Mouse (Mus musculus): ENCODE data around the gene Tor3a.

- TF ChIP-seq CTCF (IDR thresholded peaks at IDR 0.05; ENCODE audit: low read depth, low read length) (no peak), POLR2A (IDR thresholded peaks at IDR 0.05; ENCODE audit: borderline replicate concordance, low read depth, low read length) (no peak)
Measured at GRCm38 (mm10) chr1:156677230-156677629, 3.1 kb upstream of the Tor3a start.

All from bone marrow macrophage, adult 2 months (primary cell).